Mouse (Mus musculus): ENCODE results near the gene Gm20605. TPM values are rescaled to one million over a fixed set of nuclear protein-coding genes. Genes with fewer than 3 reads are reported as not detected.

Gene Gm20605
- polyA plus RNA-seq, 1 experiment from 2014 or later = 6.5 TPM

- H3K9me3 ChIP-seq (ENCODE audit: control insufficient read depth, low read length) = no peaks in the 10 kb centered on the region
- no peaks in the 10 kb centered on the region for H3K36me3 ChIP-seq (ENCODE audit: control insufficient read depth, insufficient read depth, low read length)
- no peak for ATAC-seq (ENCODE audit: insufficient number of reproducible peaks, low FRiP score, low TSS enrichment, low read depth)
- no peak overlapping the region for H3K9ac ChIP-seq (ENCODE audit: low read length)
- no peak overlapping the region for H3K27ac ChIP-seq (replicated peaks; ENCODE audit: low read depth, low read length)
- H3K4me3 ChIP-seq (ENCODE audit: low read depth, low read length) = no peak overlapping the region
- no peak for DNase-seq (ENCODE audit: low spot score)
- WGBS = 90% methylated on average over 6 of the region's 6 CpGs
- peaks cover 15% of the 10 kb centered on the region for H3K4me1 ChIP-seq (ENCODE audit: control insufficient read depth, insufficient read depth, low read length)
- H3K4me2 ChIP-seq (ENCODE audit: low read depth, severe bottlenecking) = no peak overlapping the region
- no peaks in the 10 kb centered on the region for H3K27me3 ChIP-seq (ENCODE audit: control insufficient read depth, insufficient read depth, low read length)
Observed at GRCm38 (mm10) chr5:137597625-137598024, 31.4 kb upstream of the Gm20605 start.

- H3K4me2 ChIP-seq (ENCODE audit: low read depth, severe bottlenecking) = no peak overlapping the region
- WGBS = 91% methylated on average over 2 of the region's 2 CpGs
- no peak for DNase-seq (ENCODE audit: low spot score)
Observed at GRCm38 (mm10) chr5:137598100-137598826, 30.7 kb upstream of the Gm20605 start.

GRCm38 (mm10) chr5:137599600-137599999, 29.4 kb upstream of the Gm20605 start:
- peak overlapping the region; percentile 5; the same call in 1 of the 2 replicates for H3K9ac ChIP-seq (ENCODE audit: low read length)
- 84% methylated on average over 9 of the region's 9 CpGs for WGBS
- DNase-seq (ENCODE audit: low spot score) (no peak), ATAC-seq (ENCODE audit: insufficient number of reproducible peaks, low FRiP score, low TSS enrichment, low read depth) (no peak)
- no peak overlapping the region for H3K27ac ChIP-seq (replicated peaks; ENCODE audit: low read depth, low read length)
- no peaks in the 10 kb centered on the region for H3K36me3 ChIP-seq (ENCODE audit: control insufficient read depth, insufficient read depth, low read length)
- H3K4me2 ChIP-seq (ENCODE audit: low read depth, severe bottlenecking) = peak overlapping the region; percentile 96
- H3K4me3 ChIP-seq (ENCODE audit: low read depth, low read length) = peak overlapping the region; percentile 60
- no peaks in the 10 kb centered on the region for H3K9me3 ChIP-seq (ENCODE audit: control insufficient read depth, low read length)
- H3K27me3 ChIP-seq (ENCODE audit: control insufficient read depth, insufficient read depth, low read length) = no peaks in the 10 kb centered on the region
- H3K4me1 ChIP-seq (ENCODE audit: control insufficient read depth, insufficient read depth, low read length) = peaks cover 17% of the 10 kb centered on the region

More at GRCm38 (mm10) chr5:137598100-137598826, 30.7 kb upstream of the Gm20605 start:
- Histone ChIP-seq H3K4me3 (ENCODE audit: low read depth, low read length) (no peak overlapping the region), H3K9ac (ENCODE audit: low read length) (no peak overlapping the region), H3K9me3 (ENCODE audit: control insufficient read depth, low read length) (no peaks in the 10 kb centered on the region), H3K4me1 (ENCODE audit: control insufficient read depth, insufficient read depth, low read length) (peaks cover 17% of the 10 kb centered on the region), H3K27ac (replicated peaks; ENCODE audit: low read depth, low read length) (no peak overlapping the region), H3K36me3 (ENCODE audit: control insufficient read depth, insufficient read depth, low read length) (no peaks in the 10 kb centered on the region), H3K27me3 (ENCODE audit: control insufficient read depth, insufficient read depth, low read length) (no peaks in the 10 kb centered on the region)
- ATAC-seq (ENCODE audit: insufficient number of reproducible peaks, low FRiP score, low TSS enrichment, low read depth) = no peak

GRCm38 (mm10) chr5:137600281-137600618, 28.7 kb upstream of the Gm20605 start:
- Histone ChIP-seq H3K4me3 (ENCODE audit: low read depth, low read length) (peak overlapping the region; percentile 60), H3K9ac (ENCODE audit: low read length) (peak overlapping the region; percentile 77), H3K9me3 (ENCODE audit: control insufficient read depth, low read length) (no peaks in the 10 kb centered on the region), H3K36me3 (ENCODE audit: control insufficient read depth, insufficient read depth, low read length) (peaks cover under 1% of the 10 kb centered on the region; the same call in 1 of the 2 replicates), H3K4me2 (ENCODE audit: low read depth, severe bottlenecking) (peak overlapping the region; percentile 96), H3K27ac (replicated peaks; ENCODE audit: low read depth, low read length) (0 out of 2 replicates have a peak overlapping the region, but pooled peaks have one; percentile 8), H3K27me3 (ENCODE audit: control insufficient read depth, insufficient read depth, low read length) (no peaks in the 10 kb centered on the region), H3K4me1 (ENCODE audit: control insufficient read depth, insufficient read depth, low read length) (peaks cover 17% of the 10 kb centered on the region)
- 3% methylated on average over 19 of the region's 19 CpGs for WGBS
- DNase-seq (ENCODE audit: low spot score) (no peak), ATAC-seq (ENCODE audit: insufficient number of reproducible peaks, low FRiP score, low TSS enrichment, low read depth) (no peak)

GRCm38 (mm10) chr5:137600619-137601364, 28.2 kb upstream of the Gm20605 start, which contains the start of gene Mospd3:
TSS of gene Mospd3 (minus strand) at chr5:137601058.
- peaks cover 3% of the 10 kb centered on the region; the same call in 1 of the 2 replicates for H3K36me3 ChIP-seq (ENCODE audit: control insufficient read depth, insufficient read depth, low read length)
- peak within 1 kb of the TSS; percentile 77; the same call in 1 of the 2 replicates for H3K27ac ChIP-seq (replicated peaks; ENCODE audit: low read depth, low read length)
- no peaks in the 10 kb centered on the region for H3K27me3 ChIP-seq (ENCODE audit: control insufficient read depth, insufficient read depth, low read length)
- DNase-seq (ENCODE audit: low spot score) (peak; percentile 97), ATAC-seq (ENCODE audit: insufficient number of reproducible peaks, low FRiP score, low TSS enrichment, low read depth) (peak; percentile 93)
- peak within 1 kb of the TSS; percentile 96 for H3K4me2 ChIP-seq (ENCODE audit: low read depth, severe bottlenecking)
- no peaks in the 10 kb centered on the region for H3K9me3 ChIP-seq (ENCODE audit: control insufficient read depth, low read length)
- H3K9ac ChIP-seq (ENCODE audit: low read length) = peak within 1 kb of the TSS; percentile 77
- peaks cover 17% of the 10 kb centered on the region for H3K4me1 ChIP-seq (ENCODE audit: control insufficient read depth, insufficient read depth, low read length)
- peak within 1 kb of the TSS; percentile 60 for H3K4me3 ChIP-seq (ENCODE audit: low read depth, low read length)
- whole genome bisulfite sequencing = 0% methylated on average over 41 of the region's 41 CpGs

GRCm38 (mm10) chr5:137601365-137601729, 27.6 kb upstream of the Gm20605 start:
- ATAC-seq (ENCODE audit: insufficient number of reproducible peaks, low FRiP score, low TSS enrichment, low read depth) = no peak
- Histone ChIP-seq H3K4me1 (ENCODE audit: control insufficient read depth, insufficient read depth, low read length) (peaks cover 17% of the 10 kb centered on the region), H3K27me3 (ENCODE audit: control insufficient read depth, insufficient read depth, low read length) (no peaks in the 10 kb centered on the region), H3K27ac (replicated peaks; ENCODE audit: low read depth, low read length) (no peak overlapping the region), H3K9me3 (ENCODE audit: control insufficient read depth, low read length) (no peaks in the 10 kb centered on the region), H3K4me2 (ENCODE audit: low read depth, severe bottlenecking) (peak overlapping the region; percentile 96), H3K36me3 (ENCODE audit: control insufficient read depth, insufficient read depth, low read length) (peaks cover 3% of the 10 kb centered on the region; the same call in 1 of the 2 replicates), H3K9ac (ENCODE audit: low read length) (peak overlapping the region; percentile 38), H3K4me3 (ENCODE audit: low read depth, low read length) (peak overlapping the region; percentile 60)
- under 1% methylated on average over 22 of the region's 22 CpGs for WGBS
- DNase-seq (ENCODE audit: low spot score) = peak; percentile 62

GRCm38 (mm10) chr5:137607860-137608653, 20.9 kb upstream of the Gm20605 start:
- ATAC-seq (ENCODE audit: insufficient number of reproducible peaks, low FRiP score, low TSS enrichment, low read depth) = no peak
- Histone ChIP-seq H3K4me1 (ENCODE audit: control insufficient read depth, insufficient read depth, low read length) (peaks cover 45% of the 10 kb centered on the region), H3K4me2 (ENCODE audit: low read depth, severe bottlenecking) (peak overlapping the region; percentile 57), H3K27me3 (ENCODE audit: control insufficient read depth, insufficient read depth, low read length) (no peaks in the 10 kb centered on the region), H3K9me3 (ENCODE audit: control insufficient read depth, low read length) (no peaks in the 10 kb centered on the region), H3K36me3 (ENCODE audit: control insufficient read depth, insufficient read depth, low read length) (peaks cover 6% of the 10 kb centered on the region; the same call in 1 of the 2 replicates), H3K27ac (replicated peaks; ENCODE audit: low read depth, low read length) (no peak overlapping the region), H3K4me3 (ENCODE audit: low read depth, low read length) (peak overlapping the region; percentile 21), H3K9ac (ENCODE audit: low read length) (peak overlapping the region; percentile 50)
- no peak for DNase-seq (ENCODE audit: low spot score)
- 19% methylated on average over 26 of the region's 26 CpGs for WGBS

- peaks cover 6% of the 10 kb centered on the region; the same call in 1 of the 2 replicates for H3K36me3 ChIP-seq (ENCODE audit: control insufficient read depth, insufficient read depth, low read length)
- peak overlapping the region; percentile 21 for H3K4me3 ChIP-seq (ENCODE audit: low read depth, low read length)
- peak overlapping the region; percentile 57 for H3K4me2 ChIP-seq (ENCODE audit: low read depth, severe bottlenecking)
- DNase-seq (ENCODE audit: low spot score) (no peak), ATAC-seq (ENCODE audit: insufficient number of reproducible peaks, low FRiP score, low TSS enrichment, low read depth) (no peak)
- 9% methylated on average over 23 of the region's 23 CpGs for WGBS
- H3K9ac ChIP-seq (ENCODE audit: low read length) = peak overlapping the region; percentile 50
- H3K4me1 ChIP-seq (ENCODE audit: control insufficient read depth, insufficient read depth, low read length) = peaks cover 49% of the 10 kb centered on the region
- H3K27ac ChIP-seq (replicated peaks; ENCODE audit: low read depth, low read length) = no peak overlapping the region
- H3K27me3 ChIP-seq (ENCODE audit: control insufficient read depth, insufficient read depth, low read length) = no peaks in the 10 kb centered on the region
- H3K9me3 ChIP-seq (ENCODE audit: control insufficient read depth, low read length) = no peaks in the 10 kb centered on the region
Observed at GRCm38 (mm10) chr5:137608654-137609190, 20.3 kb upstream of the Gm20605 start.

Data from limb, embryonic 11.5 days (tissue).